Mouse (Mus musculus): ENCODE data around the gene Ssr2. TPM values are rescaled to one million over a fixed set of nuclear protein-coding genes. Genes with fewer than 3 reads are reported as not detected.

Ssr2 gene
- 289 and 337 TPM in 2 replicates for polyA plus RNA-seq (2014; fragmentation: Nextera tagmentation; extraction: Ambion mirVana)

DNA sequence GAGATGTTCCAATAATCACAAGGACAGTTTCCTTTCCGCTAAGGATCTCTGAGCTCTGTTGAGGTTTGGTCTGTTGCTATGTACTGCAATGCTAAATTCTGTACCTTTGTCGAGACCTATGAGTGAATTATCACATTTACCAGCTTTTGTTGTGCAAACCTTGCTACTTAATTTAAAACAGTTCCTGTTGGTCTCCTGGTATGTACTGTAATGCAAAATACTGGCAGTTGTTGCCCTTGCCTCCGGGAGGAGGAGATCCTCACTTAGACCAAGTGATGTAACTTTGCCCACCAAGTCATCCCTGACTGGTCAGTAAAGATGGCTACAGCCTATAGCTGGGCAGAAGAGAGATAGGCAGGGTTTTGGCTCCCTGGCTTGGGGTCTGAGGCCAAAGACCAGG lies at the start of gene Ssr2:
Ssr2 (plus strand) TSS at position 337 of the 400 bp plus-strand sequence.
- ATAC-seq (ENCODE audit: low read depth) (no peak), DNase-seq (ENCODE audit: low spot score) (no peak)
- Histone ChIP-seq H3K9me3 (ENCODE audit: control insufficient read depth, low read length) (no peaks in the 10 kb centered on the region), H3K27ac (replicated peaks; ENCODE audit: low read depth, low read length) (no peak within 1 kb of the TSS), H3K36me3 (ENCODE audit: control insufficient read depth, insufficient read depth, low read length) (no peaks in the 10 kb centered on the region), H3K4me3 (ENCODE audit: low read depth, low read length) (no peak within 1 kb of the TSS), H3K27me3 (replicated peaks; ENCODE audit: control insufficient read depth, insufficient read depth, low read length) (no peaks in the 10 kb centered on the region), H3K4me1 (ENCODE audit: control insufficient read depth, insufficient read depth, low read length) (peaks cover 8% of the 10 kb centered on the region; the same call in 1 of the 2 replicates), H3K9ac (ENCODE audit: low read depth, low read length) (no peak within 1 kb of the TSS), H3K4me2 (ENCODE audit: low read depth, low read length) (no peak within 1 kb of the TSS)
- WGBS = 80% methylated on average over 3 of the region's 3 CpGs

- Histone ChIP-seq H3K36me3 (ENCODE audit: control insufficient read depth, insufficient read depth, low read length) (peaks cover 29% of the 10 kb centered on the region), H3K27ac (replicated peaks; ENCODE audit: low read depth, low read length) (peak overlapping the region; percentile 56; the same call in 1 of the 2 replicates), H3K4me3 (ENCODE audit: low read depth, low read length) (no peak overlapping the region), H3K9ac (ENCODE audit: low read depth, low read length) (0 out of 2 replicates have a peak overlapping the region, but pooled peaks have one; percentile 0), H3K4me2 (ENCODE audit: low read depth, low read length) (peak overlapping the region; percentile 13; the same call in 1 of the 2 replicates), H3K4me1 (ENCODE audit: control insufficient read depth, insufficient read depth, low read length) (peaks cover 19% of the 10 kb centered on the region), H3K27me3 (replicated peaks; ENCODE audit: control insufficient read depth, insufficient read depth, low read length) (no peaks in the 10 kb centered on the region), H3K9me3 (ENCODE audit: control insufficient read depth, low read length) (no peaks in the 10 kb centered on the region)
- ATAC-seq (ENCODE audit: low read depth) = peak; percentile 70
- DNase-seq (ENCODE audit: low spot score) = peak; percentile 94
- WGBS = 31% methylated on average over 17 of the region's 17 CpGs
These were observed 49.2 kb upstream of the Ssr2 start for GRCm38 (mm10) chr3:88526157-88527131.

GRCm38 (mm10) chr3:88527565-88527964 lies 48.1 kb upstream of the Ssr2 start:
- WGBS = 23% methylated on average over 8 of the region's 8 CpGs
- peaks cover 19% of the 10 kb centered on the region for H3K4me1 ChIP-seq (ENCODE audit: control insufficient read depth, insufficient read depth, low read length)
- H3K9me3 ChIP-seq (ENCODE audit: control insufficient read depth, low read length) = no peaks in the 10 kb centered on the region
- ATAC-seq (ENCODE audit: low read depth) (peak; percentile 7; the same call in 1 of the 2 replicates), DNase-seq (ENCODE audit: low spot score) (peak; percentile 78)
- peak overlapping the region; percentile 4; the same call in 1 of the 2 replicates for H3K4me3 ChIP-seq (ENCODE audit: low read depth, low read length)
- H3K36me3 ChIP-seq (ENCODE audit: control insufficient read depth, insufficient read depth, low read length) = peaks cover 28% of the 10 kb centered on the region
- H3K9ac ChIP-seq (ENCODE audit: low read depth, low read length) = peak overlapping the region; percentile 49
- H3K27me3 ChIP-seq (replicated peaks; ENCODE audit: control insufficient read depth, insufficient read depth, low read length) = no peaks in the 10 kb centered on the region
- H3K4me2 ChIP-seq (ENCODE audit: low read depth, low read length) = peak overlapping the region; percentile 29
- peak overlapping the region; percentile 56 for H3K27ac ChIP-seq (replicated peaks; ENCODE audit: low read depth, low read length)

DNA sequence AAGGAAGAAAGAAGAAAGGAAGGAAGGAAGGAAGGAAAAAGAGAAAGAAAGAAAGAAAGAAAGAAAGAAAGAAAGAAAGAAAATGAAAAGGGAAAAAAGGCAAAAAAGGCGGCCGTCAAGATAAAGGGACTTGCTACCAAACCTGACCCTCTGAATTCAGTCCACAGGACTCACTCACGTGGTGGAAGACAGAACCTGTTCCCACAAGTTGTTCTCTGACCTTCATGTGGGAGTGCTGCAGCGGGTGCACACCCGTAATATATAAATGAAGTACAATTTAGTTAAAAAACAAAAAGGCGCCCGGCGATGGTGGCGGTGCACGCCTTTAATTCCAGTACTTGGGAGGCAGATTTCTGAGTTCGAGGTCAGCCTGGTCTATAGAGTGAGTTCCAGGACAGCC lies 47.0 kb upstream of the Ssr2 start:
- H3K36me3 ChIP-seq (ENCODE audit: control insufficient read depth, insufficient read depth, low read length) = peaks cover 17% of the 10 kb centered on the region
- peaks cover 19% of the 10 kb centered on the region for H3K4me1 ChIP-seq (ENCODE audit: control insufficient read depth, insufficient read depth, low read length)
- peak overlapping the region; percentile 74 for H3K4me2 ChIP-seq (ENCODE audit: low read depth, low read length)
- DNase-seq (ENCODE audit: low spot score) (no peak), ATAC-seq (ENCODE audit: low read depth) (no peak)
- 76% methylated on average over 11 of the region's 11 CpGs for WGBS
- no peak overlapping the region for H3K4me3 ChIP-seq (ENCODE audit: low read depth, low read length)
- H3K9me3 ChIP-seq (ENCODE audit: control insufficient read depth, low read length) = no peaks in the 10 kb centered on the region
- no peaks in the 10 kb centered on the region for H3K27me3 ChIP-seq (replicated peaks; ENCODE audit: control insufficient read depth, insufficient read depth, low read length)
- H3K27ac ChIP-seq (replicated peaks; ENCODE audit: low read depth, low read length) = no peak overlapping the region
- no peak overlapping the region for H3K9ac ChIP-seq (ENCODE audit: low read depth, low read length)

GRCm38 (mm10) chr3:88529204-88530000 lies 46.3 kb upstream of the Ssr2 start:
- Histone ChIP-seq H3K27me3 (replicated peaks; ENCODE audit: control insufficient read depth, insufficient read depth, low read length) (no peaks in the 10 kb centered on the region), H3K4me3 (ENCODE audit: low read depth, low read length) (peak overlapping the region; percentile 78), H3K9ac (ENCODE audit: low read depth, low read length) (peak overlapping the region; percentile 98), H3K4me1 (ENCODE audit: control insufficient read depth, insufficient read depth, low read length) (peaks cover 23% of the 10 kb centered on the region), H3K36me3 (ENCODE audit: control insufficient read depth, insufficient read depth, low read length) (peaks cover 12% of the 10 kb centered on the region), H3K4me2 (ENCODE audit: low read depth, low read length) (peak overlapping the region; percentile 74), H3K9me3 (ENCODE audit: control insufficient read depth, low read length) (no peaks in the 10 kb centered on the region), H3K27ac (replicated peaks; ENCODE audit: low read depth, low read length) (peak overlapping the region; percentile 98)
- WGBS = 24% methylated on average over 7 of the region's 7 CpGs
- DNase-seq (ENCODE audit: low spot score) (no peak), ATAC-seq (ENCODE audit: low read depth) (no peak)

DNA sequence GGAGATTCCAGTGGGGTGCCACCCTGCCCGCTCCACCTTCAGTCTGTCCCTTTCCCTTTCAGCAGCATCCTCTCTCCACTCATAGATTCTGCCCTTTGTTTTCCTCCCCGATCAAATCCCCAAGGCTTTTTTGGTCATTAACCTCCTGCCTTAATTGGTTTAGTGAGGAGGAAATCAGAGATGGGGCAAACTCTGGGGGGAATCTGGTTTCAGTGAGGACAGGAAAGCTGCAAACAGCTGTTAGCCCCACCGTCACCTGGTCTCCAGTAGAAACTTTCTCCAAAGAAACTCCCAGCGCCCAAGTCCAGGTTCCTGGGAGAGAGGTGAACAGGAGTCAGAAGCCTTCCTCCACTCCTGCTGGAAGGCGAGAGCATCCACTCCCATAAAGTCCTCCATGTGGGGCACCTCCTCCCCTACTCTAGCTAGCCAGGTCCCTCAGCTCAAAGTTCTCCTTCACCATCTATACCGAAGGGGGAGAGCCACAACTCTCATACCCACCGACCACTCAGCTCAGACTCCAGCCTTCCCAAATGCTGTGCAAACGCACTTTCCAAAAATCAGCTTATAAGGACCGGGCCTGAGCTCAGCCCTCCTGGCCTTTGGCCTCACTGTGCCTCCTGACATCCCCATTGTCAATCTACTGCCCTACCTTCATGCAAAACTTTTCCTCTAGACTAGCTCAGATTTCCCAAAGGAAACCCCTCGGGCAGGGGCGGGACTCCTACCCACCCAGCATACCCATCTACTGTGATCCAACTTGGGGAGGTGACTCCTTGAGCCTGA lies 45.4 kb upstream of the Ssr2 start:
- Histone ChIP-seq H3K27ac (replicated peaks; ENCODE audit: low read depth, low read length) (peak overlapping the region; percentile 98), H3K36me3 (ENCODE audit: control insufficient read depth, insufficient read depth, low read length) (peaks cover 7% of the 10 kb centered on the region; the same call in 1 of the 2 replicates), H3K27me3 (replicated peaks; ENCODE audit: control insufficient read depth, insufficient read depth, low read length) (no peaks in the 10 kb centered on the region), H3K9me3 (ENCODE audit: control insufficient read depth, low read length) (no peaks in the 10 kb centered on the region), H3K9ac (ENCODE audit: low read depth, low read length) (peak overlapping the region; percentile 98), H3K4me2 (ENCODE audit: low read depth, low read length) (peak overlapping the region; percentile 74), H3K4me1 (ENCODE audit: control insufficient read depth, insufficient read depth, low read length) (peaks cover 32% of the 10 kb centered on the region), H3K4me3 (ENCODE audit: low read depth, low read length) (peak overlapping the region; percentile 78)
- WGBS = 6% methylated on average over 11 of the region's 11 CpGs
- ATAC-seq (ENCODE audit: low read depth) (no peak), DNase-seq (ENCODE audit: low spot score) (peak; percentile 70)

GRCm38 (mm10) chr3:88531348-88532298 lies 44.1 kb upstream of the Ssr2 start:
- Histone ChIP-seq H3K27me3 (replicated peaks; ENCODE audit: control insufficient read depth, insufficient read depth, low read length) (no peaks in the 10 kb centered on the region), H3K4me2 (ENCODE audit: low read depth, low read length) (peak overlapping the region; percentile 74), H3K36me3 (ENCODE audit: control insufficient read depth, insufficient read depth, low read length) (peaks cover 18% of the 10 kb centered on the region), H3K4me3 (ENCODE audit: low read depth, low read length) (peak overlapping the region; percentile 78), H3K9me3 (ENCODE audit: control insufficient read depth, low read length) (no peaks in the 10 kb centered on the region), H3K27ac (replicated peaks; ENCODE audit: low read depth, low read length) (peak overlapping the region; percentile 98), H3K4me1 (ENCODE audit: control insufficient read depth, insufficient read depth, low read length) (peaks cover 42% of the 10 kb centered on the region), H3K9ac (ENCODE audit: low read depth, low read length) (peak overlapping the region; percentile 98)
- peak; percentile 95 for DNase-seq (ENCODE audit: low spot score)
- ATAC-seq (ENCODE audit: low read depth) = peak; percentile 88
- WGBS = under 1% methylated on average over 35 of the region's 63 CpGs
